Mouse (Mus musculus): ENCODE measurements around the gene Tgm7. TPM values are rescaled to one million over a fixed set of nuclear protein-coding genes. Genes with fewer than 3 reads are reported as not detected.
A peak's percentile ranks its signal among the peaks of the same experiment; 100 is the strongest.

Gene Tgm7
- polyA plus RNA-seq, 1 experiment from 2014 or later, result not detected

- Histone ChIP-seq H3K4me1 (replicated peaks; ENCODE audit: control insufficient read depth, insufficient read depth) (no peaks in the 10 kb centered on the region), H3K9ac (ENCODE audit: low read length) (no peak overlapping the region), H3K4me2 (replicated peaks; ENCODE audit: low read depth) (no peak overlapping the region), H3K27ac (replicated peaks) (no peak overlapping the region), H3K27me3 (ENCODE audit: control insufficient read depth, insufficient read depth, low read length) (no peaks in the 10 kb centered on the region), H3K36me3 (ENCODE audit: control insufficient read depth, insufficient read depth, low read length) (no peaks in the 10 kb centered on the region), H3K4me3 (ENCODE audit: low read depth, low read length) (no peak overlapping the region), H3K9me3 (ENCODE audit: control insufficient read depth, low read length) (no peaks in the 10 kb centered on the region)
- DNase-seq (ENCODE audit: low spot score) (no peak), ATAC-seq (ENCODE audit: low FRiP score, low TSS enrichment) (no peak)
- 53% methylated on average over 4 of the region's 4 CpGs for WGBS
- TF ChIP-seq EP300 (optimal IDR thresholded peaks at IDR 0.05), result no peak
- TF ChIP-seq CTCF (IDR thresholded peaks at IDR 0.05; ENCODE audit: low read depth), result no peak
Measured at GRCm38 (mm10) chr2:121089751-121090150, 19.8 kb downstream of the Tgm7 start.

DNA sequence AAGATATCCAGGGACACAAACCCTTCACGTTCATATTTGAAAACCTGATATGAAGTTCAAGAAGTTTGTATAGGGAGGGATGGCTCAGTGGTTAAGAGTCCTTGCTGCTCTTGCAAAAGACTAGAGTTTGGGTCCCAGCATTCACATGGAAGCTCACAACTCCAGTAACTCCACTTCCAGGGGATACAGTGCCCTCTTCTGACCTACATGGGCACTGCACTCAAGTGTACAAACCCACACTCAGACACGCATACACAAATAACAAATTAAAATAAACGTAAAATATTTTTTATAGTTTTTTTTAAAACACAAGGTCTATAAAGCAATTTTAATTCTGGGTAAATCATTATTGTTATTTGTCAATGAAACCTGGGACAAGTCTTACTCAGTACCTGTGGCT, 21.1 kb downstream of the Tgm7 start:
- H3K4me2 ChIP-seq (replicated peaks; ENCODE audit: low read depth), result no peak overlapping the region
- no peak overlapping the region for H3K4me3 ChIP-seq (ENCODE audit: low read depth, low read length)
- no peaks in the 10 kb centered on the region for H3K36me3 ChIP-seq (ENCODE audit: control insufficient read depth, insufficient read depth, low read length)
- no peak for DNase-seq (ENCODE audit: low spot score)
- ATAC-seq (ENCODE audit: low FRiP score, low TSS enrichment), result no peak
- no peak overlapping the region for H3K9ac ChIP-seq (ENCODE audit: low read length)
- H3K27me3 ChIP-seq (ENCODE audit: control insufficient read depth, insufficient read depth, low read length), result no peaks in the 10 kb centered on the region
- no peaks in the 10 kb centered on the region for H3K9me3 ChIP-seq (ENCODE audit: control insufficient read depth, low read length)
- 86% methylated on average over 3 of the region's 3 CpGs for WGBS
- no peak overlapping the region for H3K27ac ChIP-seq (replicated peaks)
- H3K4me1 ChIP-seq (replicated peaks; ENCODE audit: control insufficient read depth, insufficient read depth), result no peaks in the 10 kb centered on the region
- peak; percentile 27; the same call in 1 of the 2 replicates for TF ChIP-seq CTCF (IDR thresholded peaks at IDR 0.05; ENCODE audit: low read depth)
- TF ChIP-seq EP300 (optimal IDR thresholded peaks at IDR 0.05), result no peak

DNA sequence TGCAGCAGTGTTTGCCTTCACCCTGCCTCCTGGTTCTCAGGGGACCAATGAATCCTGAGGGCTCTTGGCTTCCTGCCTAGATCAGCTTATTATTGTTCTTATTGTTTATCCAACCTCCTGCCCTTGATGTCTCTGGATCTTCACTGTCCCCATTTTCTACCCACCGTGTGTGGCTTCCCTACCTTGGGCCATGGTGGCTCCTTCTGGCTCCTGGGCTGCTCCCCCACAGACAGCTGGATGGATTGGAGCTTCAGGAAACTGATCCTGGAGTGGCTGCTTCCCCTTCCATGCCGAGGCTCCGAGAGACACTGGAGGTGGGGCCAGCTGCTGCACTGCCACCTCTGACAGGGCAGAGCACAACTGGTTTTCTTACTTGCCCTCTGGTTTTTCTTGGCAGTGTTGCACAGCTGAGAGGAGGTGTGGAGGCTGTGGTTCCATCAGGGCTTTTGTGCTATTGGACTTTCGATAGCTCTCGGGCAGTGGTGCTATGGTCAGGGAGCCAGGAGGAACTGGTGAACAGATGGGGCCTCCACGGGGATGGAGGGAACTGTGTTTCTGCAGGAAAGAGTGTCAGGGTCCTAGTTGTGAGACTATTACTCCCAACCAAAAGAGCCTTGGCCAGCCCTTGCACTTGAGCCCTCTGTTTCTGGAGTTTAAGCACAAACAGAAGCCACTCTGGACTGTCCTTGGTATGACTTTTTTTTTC, 24.0 kb downstream of the Tgm7 start, which contains the start of gene Tgm5:
TSS of gene Tgm5 (minus strand) at position 362 of the 706 bp plus-strand sequence.
- DNase-seq (ENCODE audit: low spot score), result peak; percentile 17
- no peak for TF ChIP-seq CTCF (IDR thresholded peaks at IDR 0.05; ENCODE audit: low read depth)
- TF ChIP-seq EP300 (optimal IDR thresholded peaks at IDR 0.05), result no peak

DNA sequence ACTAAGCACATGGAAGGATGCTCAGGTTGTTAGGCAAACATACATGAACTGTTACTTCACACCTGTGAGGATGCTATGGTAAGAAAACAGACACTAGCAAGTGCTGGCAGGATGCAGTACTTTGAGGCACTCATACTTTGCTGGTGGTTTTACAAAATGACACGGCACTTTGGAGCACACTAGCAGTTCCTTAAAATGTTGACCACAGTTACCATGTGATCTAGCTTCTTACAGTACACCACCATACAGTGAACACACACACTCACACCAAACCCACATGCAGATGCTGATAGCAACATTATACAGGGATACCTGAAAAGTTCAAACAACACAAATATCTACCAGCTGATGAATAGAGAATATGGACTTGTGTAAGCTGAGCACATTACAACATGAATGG, 27.0 kb downstream of the Tgm7 start:
- Histone ChIP-seq H3K4me3 (ENCODE audit: low read depth, low read length) (no peak overlapping the region), H3K9me3 (ENCODE audit: control insufficient read depth, low read length) (no peaks in the 10 kb centered on the region), H3K27ac (replicated peaks) (no peak overlapping the region), H3K4me2 (replicated peaks; ENCODE audit: low read depth) (no peak overlapping the region), H3K27me3 (ENCODE audit: control insufficient read depth, insufficient read depth, low read length) (no peaks in the 10 kb centered on the region), H3K9ac (ENCODE audit: low read length) (no peak overlapping the region), H3K4me1 (replicated peaks; ENCODE audit: control insufficient read depth, insufficient read depth) (no peaks in the 10 kb centered on the region), H3K36me3 (ENCODE audit: control insufficient read depth, insufficient read depth, low read length) (no peaks in the 10 kb centered on the region)
- no peak for DNase-seq (ENCODE audit: low spot score)
- WGBS, result 81% methylated on average over 1 of the region's 1 CpGs
- TF ChIP-seq EP300 (optimal IDR thresholded peaks at IDR 0.05) (no peak), CTCF (IDR thresholded peaks at IDR 0.05; ENCODE audit: low read depth) (no peak)
- ATAC-seq (ENCODE audit: low FRiP score, low TSS enrichment), result no peak

More for the DNA sequence above, 24.0 kb downstream of the Tgm7 start, which contains the start of gene Tgm5:
- Histone ChIP-seq H3K4me2 (replicated peaks; ENCODE audit: low read depth) (no peak within 1 kb of the TSS), H3K9ac (ENCODE audit: low read length) (no peak within 1 kb of the TSS), H3K4me3 (ENCODE audit: low read depth, low read length) (no peak within 1 kb of the TSS), H3K4me1 (replicated peaks; ENCODE audit: control insufficient read depth, insufficient read depth) (no peaks in the 10 kb centered on the region), H3K9me3 (ENCODE audit: control insufficient read depth, low read length) (no peaks in the 10 kb centered on the region), H3K27ac (replicated peaks) (peak within 1 kb of the TSS; percentile 35; the same call in 1 of the 2 replicates), H3K36me3 (ENCODE audit: control insufficient read depth, insufficient read depth, low read length) (no peaks in the 10 kb centered on the region), H3K27me3 (ENCODE audit: control insufficient read depth, insufficient read depth, low read length) (no peaks in the 10 kb centered on the region)
- WGBS, result 34% methylated on average over 6 of the region's 6 CpGs
- no peak for ATAC-seq (ENCODE audit: low FRiP score, low TSS enrichment)

- Histone ChIP-seq H3K27me3 (ENCODE audit: control insufficient read depth, insufficient read depth, low read length) (no peaks in the 10 kb centered on the region), H3K4me3 (ENCODE audit: low read depth, low read length) (no peak overlapping the region), H3K4me1 (replicated peaks; ENCODE audit: control insufficient read depth, insufficient read depth) (no peaks in the 10 kb centered on the region), H3K4me2 (replicated peaks; ENCODE audit: low read depth) (no peak overlapping the region), H3K36me3 (ENCODE audit: control insufficient read depth, insufficient read depth, low read length) (no peaks in the 10 kb centered on the region), H3K9me3 (ENCODE audit: control insufficient read depth, low read length) (no peaks in the 10 kb centered on the region), H3K9ac (ENCODE audit: low read length) (no peak overlapping the region), H3K27ac (replicated peaks) (no peak overlapping the region)
- 71% methylated on average over 7 of the region's 7 CpGs for WGBS
- ATAC-seq (ENCODE audit: low FRiP score, low TSS enrichment), result no peak
- TF ChIP-seq CTCF (IDR thresholded peaks at IDR 0.05; ENCODE audit: low read depth) (no peak), EP300 (optimal IDR thresholded peaks at IDR 0.05) (no peak)
- no peak for DNase-seq (ENCODE audit: low spot score)
Measured at GRCm38 (mm10) chr2:121074747-121075146, 34.8 kb downstream of the Tgm7 start.

DNA sequence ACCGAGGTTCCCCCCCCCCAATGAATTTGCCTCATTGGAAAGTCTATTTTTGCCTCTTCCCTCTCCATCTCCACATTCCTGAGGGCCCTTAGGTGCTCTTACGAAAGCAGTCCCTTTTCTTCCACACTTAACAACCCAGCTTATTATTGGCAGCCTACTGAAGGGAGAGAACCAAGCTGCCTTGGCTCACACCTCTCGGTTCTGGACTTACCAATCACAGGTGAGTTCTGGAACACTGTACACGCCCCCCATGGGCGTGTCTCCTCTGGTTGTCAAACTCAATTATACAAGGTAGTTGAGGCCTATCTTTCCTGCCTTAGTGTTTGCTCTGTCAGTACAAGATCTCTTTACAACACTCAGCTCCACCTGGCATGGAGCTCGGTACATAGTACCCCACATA, 37.7 kb downstream of the Tgm7 start:
- H3K4me3 ChIP-seq (ENCODE audit: low read depth, low read length), result no peak overlapping the region
- TF ChIP-seq CTCF (IDR thresholded peaks at IDR 0.05; ENCODE audit: low read depth), result no peak
- no peak for TF ChIP-seq EP300 (optimal IDR thresholded peaks at IDR 0.05)
- ATAC-seq (ENCODE audit: low FRiP score, low TSS enrichment) (no peak), DNase-seq (ENCODE audit: low spot score) (no peak)
- no peaks in the 10 kb centered on the region for H3K9me3 ChIP-seq (ENCODE audit: control insufficient read depth, low read length)
- H3K36me3 ChIP-seq (ENCODE audit: control insufficient read depth, insufficient read depth, low read length), result no peaks in the 10 kb centered on the region
- H3K9ac ChIP-seq (ENCODE audit: low read length), result no peak overlapping the region
- H3K27ac ChIP-seq (replicated peaks), result no peak overlapping the region
- no peaks in the 10 kb centered on the region for H3K4me1 ChIP-seq (replicated peaks; ENCODE audit: control insufficient read depth, insufficient read depth)
- H3K27me3 ChIP-seq (ENCODE audit: control insufficient read depth, insufficient read depth, low read length), result no peaks in the 10 kb centered on the region
- H3K4me2 ChIP-seq (replicated peaks; ENCODE audit: low read depth), result no peak overlapping the region
- WGBS, result 71% methylated on average over 6 of the region's 6 CpGs
